Comparison of ENCODE assay signal across 16 mouse cellular contexts in genomic region chr1:120195947-120196346, GRCm38 (mm10).
"Had no signal": no experiment of that assay in that cellular context is flagged by ENCODE, and none has a peak within 500 bp of the region (broad histone marks: within the 10 kb centered on the region; RNA-seq: fewer than 3 reads in every experiment).

No protein-coding gene starts in this region.

- H3K9ac ChIP-seq: liver, embryonic 13.5 days; midbrain, embryonic 15.5 days had no signal

- H3K4me2 ChIP-seq: liver, embryonic 13.5 days; midbrain, embryonic 11.5 days; midbrain, embryonic 15.5 days had no signal

- H3K9me3 ChIP-seq: liver, embryonic 13.5 days; midbrain, embryonic 15.5 days had no signal

- DNase-seq: kidney, postnatal 25 days; liver, embryonic 13.5 days; lung, adult 2 months; lung, postnatal 14 days; lung, postnatal 4 days; right cerebral cortex, adult 18-20 months; right cerebral cortex, postnatal 14 days; right cerebral cortex, postnatal 4 days; thymus, adult 2 months; thymus, postnatal 14 days; thymus, postnatal 4 days had no signal

- H3K4me1 ChIP-seq: liver, embryonic 13.5 days; midbrain, embryonic 15.5 days had no signal

- H3K27me3 ChIP-seq: liver, embryonic 13.5 days had no signal

- H3K27ac ChIP-seq: kidney, postnatal 0 days; liver, embryonic 13.5 days; midbrain, embryonic 15.5 days; stomach, postnatal 0 days had no signal

- ATAC-seq: midbrain, embryonic 15.5 days had no signal

- H3K36me3 ChIP-seq: liver, embryonic 13.5 days; midbrain, embryonic 15.5 days had no signal

- H3K4me3 ChIP-seq: liver, embryonic 13.5 days; midbrain, embryonic 15.5 days; myocyte had no signal
